Mouse (Mus musculus) gastrocnemius, postnatal 25 days (tissue): ENCODE results near the gene Zfp612. TPM values are rescaled to one million over a fixed set of nuclear protein-coding genes. Genes with fewer than 3 reads are reported as not detected.
"Not testable (repeated sequence)": the region's sequence is repeated elsewhere in the genome, so short reads cannot be mapped to it uniquely, and the experiment has no call there.

ENCODE experiments used
- DNase-seq: peaks from one replicate; pipeline ENCODE4 v3.0.0; 2022
- long read RNA-seq, 2 experiments: library from polyadenylated mRNA; stranded (forward); transcript quantifications; one replicate each; pipeline ENCODE4 v2.0.0; 2021
- total RNA-seq, 2 experiments: library from RNA; stranded (reverse); gene quantifications; 1 replicate in 1 of 2; 2 replicates in 1 of 2; pipeline ENCODE4 v1.2.3; 2021

Gene Zfp612
- total RNA-seq = 1 to 10 TPM; 5.7 to 7.2 TPM
- long read RNA-seq, experiment 1, full-length matches to known transcripts = 2 of 2 reads
- long read RNA-seq, experiment 1, partial matches to known transcripts = 0 of 2 reads
- long read RNA-seq, experiment 1, other reads (novel, unspliced or antisense) = 0 of 2 reads
- long read RNA-seq, experiment 2, full-length matches to known transcripts = 1 of 1 reads
- long read RNA-seq, experiment 2, partial matches to known transcripts = 0 of 1 reads
- long read RNA-seq, experiment 2, other reads (novel, unspliced or antisense) = 0 of 1 reads

DNA sequence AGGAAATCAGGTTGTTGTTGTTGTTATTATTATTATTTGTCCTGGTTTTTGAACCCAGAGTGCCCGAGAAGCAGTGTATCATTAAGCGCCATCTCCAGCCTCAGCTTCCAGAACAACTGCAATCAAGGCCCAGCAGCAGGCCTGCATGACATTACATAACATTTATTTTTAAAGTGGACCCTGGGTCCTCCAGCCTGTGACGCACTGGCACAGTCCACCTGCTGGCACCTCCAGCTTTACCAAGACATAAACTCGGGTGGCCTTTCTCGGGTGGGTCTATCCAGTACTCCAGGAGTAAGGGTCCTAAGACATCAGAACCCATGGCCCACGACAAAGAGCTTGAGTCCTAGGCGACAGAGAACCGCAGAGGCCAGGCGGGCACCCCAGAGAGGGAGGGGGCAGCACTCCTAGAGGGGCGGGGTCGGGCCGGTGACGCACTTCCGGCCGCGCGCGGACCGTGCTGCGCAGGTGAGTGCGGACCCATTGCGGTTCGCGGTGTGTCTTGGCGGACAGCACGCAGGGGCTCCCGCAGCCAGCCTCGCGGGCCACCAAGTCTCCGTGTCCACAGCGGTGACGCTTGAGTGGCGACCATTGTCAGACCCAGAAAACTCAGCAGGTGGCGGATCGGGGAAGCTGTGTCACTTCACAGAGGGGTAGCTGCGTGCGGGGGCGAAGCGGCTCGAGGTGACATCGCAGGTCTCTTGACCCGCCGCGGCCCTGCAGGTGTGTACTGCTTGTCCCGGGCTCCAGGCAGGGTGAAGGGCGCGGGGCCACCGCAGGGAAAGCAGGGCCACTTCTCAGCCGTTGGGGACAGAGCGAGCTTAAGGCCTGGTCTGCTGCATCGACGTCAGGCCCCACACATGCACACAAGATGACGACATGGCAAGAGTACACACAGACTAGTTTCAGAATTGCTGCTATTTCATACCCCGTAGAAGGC is at the start of gene Zfp612:
Gene Zfp612 (plus strand): TSS at position 465 of the 940 bp plus-strand sequence.
- DNase-seq = peak; percentile 66

DNA sequence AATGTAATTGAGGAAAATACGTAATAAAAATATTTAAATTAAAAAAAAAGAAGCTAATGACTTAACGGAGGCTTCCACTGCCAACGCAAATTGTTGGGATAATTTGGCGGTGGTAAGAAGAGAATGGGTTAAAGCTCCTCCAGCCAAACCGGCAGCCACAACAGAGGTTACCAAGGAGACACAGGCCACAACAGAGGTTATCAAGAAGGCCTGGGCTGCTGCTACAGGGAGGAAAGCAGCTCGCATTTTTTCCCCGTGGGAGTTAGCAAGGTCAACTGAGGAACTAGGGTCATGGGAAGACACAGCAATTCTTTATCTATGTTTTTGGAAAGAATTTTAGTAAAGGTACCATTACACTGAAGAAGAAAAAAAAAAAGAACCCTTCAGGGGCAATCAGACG is 45.8 kb upstream of the Zfp612 start:
- not testable (repeated sequence) for DNase-seq

DNA sequence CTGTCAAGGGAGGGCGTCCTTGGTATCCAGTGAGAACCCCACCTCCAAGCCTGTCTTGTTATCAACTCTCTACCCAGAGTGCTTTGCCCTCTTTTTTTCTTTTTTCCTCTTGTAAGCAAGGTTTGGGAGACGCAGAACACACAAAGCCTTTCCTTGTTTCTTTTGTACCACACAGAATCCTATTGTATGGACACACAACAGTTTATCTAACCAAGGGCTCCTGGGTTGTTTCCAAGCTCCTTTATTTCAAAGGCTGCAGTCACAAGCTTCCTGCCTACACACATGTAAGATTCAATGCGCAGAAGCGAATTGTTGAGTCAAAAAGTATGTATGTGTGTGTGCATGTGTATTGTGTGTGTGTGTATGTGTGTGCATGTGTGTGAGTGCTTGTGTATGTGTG is 45.2 kb upstream of the Zfp612 start:
- DNase-seq = no peak

- no peak for DNase-seq
Measured at GRCm38 (mm10) chr8:110036156-110036555, 43.4 kb upstream of the Zfp612 start.

DNA sequence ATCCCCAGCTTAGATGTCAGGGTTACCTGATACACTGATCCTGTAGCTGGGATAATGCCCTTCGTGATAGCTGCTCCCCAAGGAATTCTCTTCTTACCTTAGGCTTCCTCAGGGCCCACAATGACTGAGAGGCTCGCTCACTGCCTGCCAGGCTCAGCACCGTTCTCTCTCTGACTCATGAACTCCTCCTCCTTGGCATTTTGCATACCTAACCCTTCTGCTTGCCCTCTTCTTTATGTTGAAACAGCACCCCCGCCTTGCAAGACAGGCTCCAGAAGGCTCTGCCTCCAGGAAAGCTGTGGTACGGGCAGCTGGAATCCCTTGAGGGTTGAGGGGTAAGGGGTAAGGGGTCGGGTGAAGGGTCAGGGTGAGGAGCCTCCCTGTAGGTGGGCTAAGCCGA is 40.3 kb upstream of the Zfp612 start:
- DNase-seq = no peak

GRCm38 (mm10) chr8:110039659-110040058 is 39.9 kb upstream of the Zfp612 start, which contains the start of gene Chst4:
Gene Chst4 (minus strand): TSS chr8:110039740.
- DNase-seq = no peak

DNA sequence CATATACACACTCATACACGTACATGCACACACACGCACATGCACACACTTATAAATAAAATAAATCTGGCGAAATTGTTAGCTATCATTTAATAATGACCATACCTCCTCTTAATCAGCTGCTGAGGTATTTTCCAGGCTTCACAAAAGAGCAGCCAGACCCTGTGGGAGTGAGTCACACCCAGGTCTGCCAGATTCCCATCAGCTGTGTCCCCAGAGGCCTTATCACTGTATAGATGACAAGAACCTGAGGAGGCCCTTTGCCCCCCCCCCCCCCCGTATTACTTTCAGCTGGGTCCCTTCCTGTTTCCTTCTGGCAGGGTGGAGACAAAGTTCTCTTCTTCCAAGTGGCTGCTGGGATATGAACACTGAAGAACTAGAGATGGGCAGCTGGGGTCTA is 39.0 kb upstream of the Zfp612 start:
- no peak for DNase-seq

GRCm38 (mm10) chr8:110051208-110051607 is 28.3 kb upstream of the Zfp612 start:
- no peak for DNase-seq

DNA sequence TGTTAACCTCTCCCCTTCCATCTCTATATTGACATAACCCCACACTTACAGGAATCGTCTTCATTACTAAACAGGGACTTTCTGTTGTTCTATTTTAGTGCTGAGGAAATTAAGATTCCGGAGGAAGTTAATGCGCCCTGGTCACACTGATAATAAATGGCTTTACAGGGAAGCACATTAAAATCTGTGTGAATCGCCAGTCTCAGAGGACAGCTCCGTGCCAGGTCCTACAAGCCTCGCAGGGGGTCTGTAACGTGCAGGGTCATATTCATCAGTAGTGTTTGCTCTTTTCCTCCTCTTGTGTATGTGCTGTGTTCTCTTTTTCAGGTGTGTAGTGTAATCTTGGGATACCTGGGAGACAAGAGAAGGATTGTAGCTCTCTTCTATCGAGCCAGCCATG is 21.3 kb upstream of the Zfp612 start:
- DNase-seq = no peak

GRCm38 (mm10) chr8:110064161-110064560 is 15.4 kb upstream of the Zfp612 start:
- no peak for DNase-seq

DNA sequence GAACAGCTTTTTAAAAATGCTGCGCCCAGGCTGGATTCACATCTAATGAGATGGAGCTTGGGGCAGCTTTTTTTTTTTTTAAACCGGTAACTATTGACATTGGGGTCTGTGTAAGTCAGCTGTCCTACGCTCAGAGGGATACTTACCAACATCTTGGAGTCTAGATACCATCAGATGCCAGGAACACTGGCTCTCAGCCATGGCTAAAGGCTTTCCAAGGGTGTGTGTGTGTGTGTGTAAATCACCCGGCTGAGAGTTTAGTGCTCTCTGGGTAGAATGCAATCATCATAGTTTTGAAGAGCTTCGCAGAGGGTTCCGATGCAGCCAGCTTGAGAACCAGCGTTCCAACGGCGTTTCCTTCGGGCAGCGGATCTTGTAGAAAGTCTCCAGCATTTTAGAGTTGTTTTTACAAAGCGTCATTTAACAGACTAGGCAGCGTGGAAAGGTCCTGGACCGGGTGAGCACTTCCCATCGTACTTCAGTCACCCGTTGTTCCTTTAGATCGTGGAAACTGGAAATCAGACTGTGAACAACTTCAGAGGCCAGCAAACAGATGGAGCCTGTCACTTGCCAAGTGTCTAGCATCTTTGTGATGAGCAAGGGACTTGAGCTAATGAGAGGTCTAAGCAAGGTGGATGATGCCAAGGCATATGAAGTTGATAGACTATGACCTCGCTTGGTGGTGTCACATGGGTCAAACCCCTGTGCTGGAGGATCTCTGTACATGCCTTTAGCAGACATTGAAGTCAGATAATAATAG is 14.8 kb upstream of the Zfp612 start:
- no peak for DNase-seq

- no peak for DNase-seq
Measured at GRCm38 (mm10) chr8:110065676-110066075, 13.9 kb upstream of the Zfp612 start.

DNA sequence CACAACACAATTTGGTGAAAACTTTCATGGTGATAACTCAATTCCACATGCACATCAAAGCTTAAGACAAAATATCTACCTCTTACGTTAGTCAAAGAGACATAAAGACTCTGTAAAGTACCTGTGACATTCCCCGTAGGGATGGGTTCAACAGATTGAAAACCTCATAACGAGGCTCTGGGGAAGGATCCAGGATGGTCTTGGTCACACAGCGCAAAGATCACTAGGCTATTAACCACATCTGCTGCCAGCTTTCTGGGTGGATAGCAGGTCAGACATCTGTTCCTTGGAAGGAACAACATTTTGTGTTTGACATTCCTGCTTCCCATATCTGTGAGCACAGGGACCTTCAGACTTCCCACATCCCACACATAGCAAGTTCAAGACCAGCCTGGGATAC is 9.8 kb upstream of the Zfp612 start:
- no peak for DNase-seq

GRCm38 (mm10) chr8:110071600-110071999 is 7.9 kb upstream of the Zfp612 start:
- no peak for DNase-seq

- DNase-seq = no peak
Measured at GRCm38 (mm10) chr8:110074496-110074895, 5.0 kb upstream of the Zfp612 start.

GRCm38 (mm10) chr8:110082416-110083105 is 3.0 kb downstream of the Zfp612 start:
- DNase-seq = no peak

DNA sequence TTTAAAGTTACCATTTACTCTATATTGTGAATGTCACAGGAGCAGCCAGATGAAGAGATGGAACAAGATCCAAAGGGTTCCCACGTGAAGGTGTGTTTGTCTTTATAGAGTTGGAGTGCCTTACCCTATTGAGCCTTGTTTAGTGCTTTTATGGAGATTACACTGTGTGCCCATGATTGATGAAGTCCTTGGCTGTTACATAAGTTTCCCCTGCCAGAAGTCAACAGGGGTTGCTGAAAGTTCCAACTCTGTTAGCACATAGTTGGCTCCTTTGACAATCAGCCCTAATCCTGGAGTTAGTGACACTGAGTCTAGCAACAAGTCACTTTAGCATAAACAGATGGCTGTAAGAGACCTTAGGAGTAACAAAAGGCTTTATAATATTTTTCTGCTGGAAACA is 12.3 kb downstream of the Zfp612 start:
- no peak for DNase-seq

GRCm38 (mm10) chr8:110100907-110101306 is 21.4 kb downstream of the Zfp612 start, which contains the start of gene Gm21964:
Gene Gm21964 (plus strand): TSS chr8:110101207.
- no peak for DNase-seq

DNA sequence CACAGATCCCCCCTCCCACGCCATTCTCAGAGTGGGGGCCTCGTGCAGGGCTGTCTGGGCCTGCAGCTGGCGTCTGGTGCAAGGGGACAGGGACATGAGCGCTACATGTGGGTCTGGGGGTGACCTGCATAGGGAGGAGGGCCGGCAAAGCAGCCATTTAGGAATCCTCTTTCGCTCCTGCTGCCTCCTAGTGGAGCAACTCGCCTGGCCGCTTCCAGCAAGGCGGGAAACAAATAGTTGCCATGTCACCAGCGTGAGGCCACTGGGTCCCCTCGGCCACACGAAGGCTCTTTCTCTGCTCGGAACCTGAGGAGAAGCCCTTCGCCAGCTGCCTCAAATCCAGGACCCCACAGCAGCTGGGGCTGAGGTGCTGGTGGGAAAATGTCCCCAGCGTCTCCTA is 22.1 kb downstream of the Zfp612 start:
- DNase-seq = no peak

DNA sequence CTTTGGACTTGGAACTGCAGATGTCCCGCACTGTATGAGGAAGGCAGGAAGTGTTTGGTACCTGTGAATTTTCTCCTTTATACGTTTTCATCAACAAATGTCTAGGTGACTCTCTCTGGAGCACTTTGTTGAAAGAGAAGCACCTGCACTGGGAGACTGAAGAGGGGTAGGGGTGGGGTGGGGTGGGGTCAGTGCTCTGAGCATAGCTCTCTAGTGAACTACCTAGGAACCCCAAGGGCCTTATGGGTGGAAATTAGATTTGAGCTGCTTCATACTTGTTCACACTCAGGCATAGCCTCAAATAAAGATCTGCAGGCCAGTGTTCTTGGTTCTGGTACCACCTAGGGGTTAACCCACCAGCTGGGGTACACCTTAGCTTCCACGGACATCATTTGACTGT is 23.1 kb downstream of the Zfp612 start, which contains the start of gene Gm17720:
Gene Gm17720 (minus strand): TSS at position 101 of the 400 bp plus-strand sequence.
- DNase-seq = no peak

- DNase-seq = no peak
Measured at GRCm38 (mm10) chr8:110119715-110120114, 40.2 kb downstream of the Zfp612 start.

GRCm38 (mm10) chr8:110130537-110130936 is 51.0 kb downstream of the Zfp612 start:
- peak; percentile 40 for DNase-seq
